Mouse (Mus musculus) intestine, embryonic 16.5 days (tissue): ENCODE data around the gene Mrpl43. TPM values are rescaled to one million over a fixed set of nuclear protein-coding genes. Genes with fewer than 3 reads are reported as not detected.
A peak's percentile ranks its signal among the peaks of the same experiment; 100 is the strongest.

ENCODE experiments used
- ATAC-seq: fragments of 200-750 bp; cut with Nextera tagmentation; 2 replicates; pipeline ENCODE4 v1.8.0; 2017; ENCODE audit warnings: moderate TSS enrichment, moderate library complexity
- H3K27ac ChIP-seq: fragments of 300-500 bp; sonication (generic); 2 replicates; pipeline ENCODE4 v1.5.1; 2014; ENCODE audit warnings: mild to moderate bottlenecking, low read length
- H3K27me3 ChIP-seq: fragments of 300-500 bp; sonication (generic); replicated peaks from 2 replicates; pipeline ENCODE4 v1.6.1; 2014; ENCODE audit warnings: low read length, control low read depth, mixed read lengths; ENCODE audit not compliant: control insufficient read depth, insufficient read depth
- H3K36me3 ChIP-seq: fragments of 300-500 bp; sonication (generic); 2 replicates; pipeline ENCODE4 v1.6.1; 2014; ENCODE audit warnings: low read length, control low read depth; ENCODE audit not compliant: control insufficient read depth, insufficient read depth
- H3K4me1 ChIP-seq: fragments of 300-500 bp; sonication (generic); 2 replicates; pipeline ENCODE4 v1.6.1; 2014; ENCODE audit warnings: low read length, control low read depth, mixed read lengths; ENCODE audit not compliant: control insufficient read depth, insufficient read depth
- H3K4me2 ChIP-seq: fragments of 300-500 bp; sonication (generic); 2 replicates; pipeline ENCODE4 v1.6.1; 2014; ENCODE audit warnings: low read depth, low read length, control low read depth
- H3K4me3 ChIP-seq: fragments of 300-500 bp; sonication (generic); 2 replicates; pipeline ENCODE4 v1.5.1; 2014; ENCODE audit warnings: mild to moderate bottlenecking, low read length
- H3K9ac ChIP-seq: fragments of 300-500 bp; sonication (generic); 2 replicates; pipeline ENCODE4 v1.6.1; 2014; ENCODE audit warnings: low read depth, low read length
- H3K9me3 ChIP-seq: fragments of 300-500 bp; sonication (generic); 2 replicates; pipeline ENCODE4 v1.6.1; 2016; ENCODE audit warnings: low read length, control low read depth; ENCODE audit not compliant: control insufficient read depth
- WGBS: fragments of 180-500 bp; shearing (Covaris S2); extraction: QIAGEN DNeasy Blood & Tissue Kit; methylation state at CpG from one replicate; pipeline ENCODE4 v1.1.7; 2014; 5-methylcytosine and 5-hydroxymethylcytosine counted together
- polyA plus RNA-seq: library from polyadenylated mRNA; unstranded; fragments of >200 nt; fragmentation: Nextera tagmentation; extraction: Ambion mirVana; gene quantifications from 2 replicates; pipeline ENCODE4 v1.2.1, GENCODE M21; 2015

Mrpl43 gene
- polyA plus RNA-seq, 1 experiment from 2014 or later: 76.4 TPM

GRCm38 (mm10) chr19:44987004-44987403 is 19.2 kb downstream of the Mrpl43 start:
- Histone ChIP-seq H3K27ac (peak overlapping the region; percentile 88), H3K4me2 (no peak overlapping the region), H3K27me3 (no peaks in the 10 kb centered on the region), H3K9ac (peak overlapping the region; percentile 37; the same call in 1 of the 2 replicates), H3K4me1 (peaks cover 28% of the 10 kb centered on the region), H3K4me3 (no peak overlapping the region), H3K9me3 (no peaks in the 10 kb centered on the region), H3K36me3 (no peaks in the 10 kb centered on the region)
- 64% methylated on average over 6 of the region's 6 CpGs for WGBS
- no peak for ATAC-seq

GRCm38 (mm10) chr19:44985159-44985988 is 20.9 kb downstream of the Mrpl43 start:
- peak; percentile 66 for ATAC-seq
- Histone ChIP-seq H3K4me2 (no peak overlapping the region), H3K27ac (peak overlapping the region; percentile 88), H3K9ac (no peak overlapping the region), H3K36me3 (peaks cover 8% of the 10 kb centered on the region; the same call in 1 of the 2 replicates), H3K9me3 (no peaks in the 10 kb centered on the region), H3K4me3 (no peak overlapping the region), H3K27me3 (no peaks in the 10 kb centered on the region), H3K4me1 (peaks cover 31% of the 10 kb centered on the region)
- WGBS: 44% methylated on average over 5 of the region's 5 CpGs

GRCm38 (mm10) chr19:44984420-44984819 is 21.8 kb downstream of the Mrpl43 start:
- no peaks in the 10 kb centered on the region for H3K27me3 ChIP-seq
- no peak overlapping the region for H3K4me3 ChIP-seq
- peaks cover 8% of the 10 kb centered on the region; the same call in 1 of the 2 replicates for H3K36me3 ChIP-seq
- peak overlapping the region; percentile 88 for H3K27ac ChIP-seq
- no peak for ATAC-seq
- H3K4me1 ChIP-seq: peaks cover 28% of the 10 kb centered on the region
- WGBS: 90% methylated on average over 4 of the region's 4 CpGs
- H3K4me2 ChIP-seq: no peak overlapping the region
- H3K9me3 ChIP-seq: no peaks in the 10 kb centered on the region
- H3K9ac ChIP-seq: no peak overlapping the region

DNA sequence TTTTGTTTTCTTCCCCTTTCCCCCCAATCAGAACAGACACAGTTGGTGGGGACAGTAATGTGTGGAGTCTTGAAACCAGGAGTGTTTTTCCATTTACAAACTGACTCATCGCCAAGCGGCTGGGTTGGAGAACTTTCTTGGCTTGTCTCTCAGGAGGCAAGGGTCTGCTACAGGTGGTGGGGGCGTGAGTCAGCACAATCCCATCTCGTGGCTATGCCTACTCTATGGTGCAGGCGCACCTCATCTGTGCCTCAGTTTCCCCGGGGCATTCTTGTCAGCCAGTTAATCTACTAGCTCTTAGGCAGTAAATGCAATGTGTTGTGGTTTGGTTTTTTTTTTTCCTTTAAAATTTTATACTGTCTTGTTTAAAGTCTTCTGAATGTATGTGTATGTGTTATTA is 22.9 kb downstream of the Mrpl43 start:
- Histone ChIP-seq H3K36me3 (peaks cover 10% of the 10 kb centered on the region; the same call in 1 of the 2 replicates), H3K9ac (no peak overlapping the region), H3K27me3 (no peaks in the 10 kb centered on the region), H3K4me3 (no peak overlapping the region), H3K4me2 (no peak overlapping the region), H3K4me1 (peaks cover 30% of the 10 kb centered on the region), H3K9me3 (no peaks in the 10 kb centered on the region), H3K27ac (peak overlapping the region; percentile 61)
- ATAC-seq: no peak
- WGBS: 83% methylated on average over 6 of the region's 6 CpGs

DNA sequence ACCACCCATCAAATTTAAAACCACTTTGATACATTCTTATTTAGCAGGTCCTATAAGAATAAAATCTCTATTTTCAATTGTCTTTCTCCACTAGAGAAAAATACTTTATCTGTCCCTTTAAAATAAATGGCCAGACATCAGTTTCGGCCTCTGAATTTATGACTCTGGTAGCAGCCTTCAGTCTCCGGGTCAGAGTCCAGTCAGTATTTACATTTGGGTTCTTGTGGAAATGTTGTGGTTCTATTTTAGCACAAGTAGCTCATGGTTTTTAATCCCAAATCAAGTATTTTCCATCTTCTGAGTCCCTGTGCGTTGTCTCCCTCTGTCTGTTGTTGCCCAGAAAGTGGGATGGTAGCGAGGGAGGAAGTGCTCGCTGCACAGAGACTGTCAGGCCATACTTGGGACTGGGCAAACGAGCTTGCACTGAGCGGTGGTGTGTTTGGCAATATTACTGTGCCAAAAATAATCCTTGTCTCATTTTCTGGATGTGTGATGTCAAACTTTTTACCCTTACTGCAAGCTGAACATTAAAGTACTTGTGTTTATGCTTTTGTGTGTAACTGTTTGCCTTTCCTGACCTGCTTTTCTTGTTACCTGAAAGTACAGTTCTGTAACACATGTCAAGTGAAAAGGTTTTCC is 23.6 kb downstream of the Mrpl43 start:
- Histone ChIP-seq H3K9ac (peak overlapping the region; percentile 25; the same call in 1 of the 2 replicates), H3K4me1 (peaks cover 23% of the 10 kb centered on the region), H3K4me3 (peak overlapping the region; percentile 6), H3K4me2 (peak overlapping the region; percentile 46), H3K27me3 (no peaks in the 10 kb centered on the region), H3K36me3 (peaks cover 15% of the 10 kb centered on the region; the same call in 1 of the 2 replicates), H3K9me3 (no peaks in the 10 kb centered on the region), H3K27ac (peak overlapping the region; percentile 91)
- no peak for ATAC-seq
- WGBS: 60% methylated on average over 7 of the region's 7 CpGs

DNA sequence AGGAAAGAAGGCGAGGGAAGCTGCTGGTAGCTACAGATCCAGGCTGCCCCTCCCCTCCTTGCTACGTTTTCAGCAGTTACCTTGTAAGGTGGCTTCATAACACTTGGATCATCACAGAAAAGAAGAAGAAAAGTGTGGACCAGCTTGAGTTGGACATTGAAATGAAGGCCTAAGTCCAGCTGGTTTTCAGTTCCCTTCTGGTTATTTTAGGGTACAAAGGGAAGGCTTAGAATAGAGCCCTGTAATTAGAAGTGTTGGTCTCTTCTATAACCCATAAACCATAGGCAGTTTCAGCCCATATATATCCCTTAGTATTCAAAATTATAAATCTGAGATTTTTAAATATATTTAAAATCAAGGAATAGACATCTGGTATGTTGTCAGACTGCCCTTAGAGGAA is 25.5 kb downstream of the Mrpl43 start:
- 77% methylated on average over 2 of the region's 2 CpGs for WGBS
- H3K27ac ChIP-seq: no peak overlapping the region
- no peaks in the 10 kb centered on the region for H3K27me3 ChIP-seq
- ATAC-seq: no peak
- H3K9me3 ChIP-seq: no peaks in the 10 kb centered on the region
- H3K4me2 ChIP-seq: no peak overlapping the region
- peaks cover 19% of the 10 kb centered on the region; the same call in 1 of the 2 replicates for H3K36me3 ChIP-seq
- no peak overlapping the region for H3K9ac ChIP-seq
- peaks cover 14% of the 10 kb centered on the region for H3K4me1 ChIP-seq
- H3K4me3 ChIP-seq: no peak overlapping the region

DNA sequence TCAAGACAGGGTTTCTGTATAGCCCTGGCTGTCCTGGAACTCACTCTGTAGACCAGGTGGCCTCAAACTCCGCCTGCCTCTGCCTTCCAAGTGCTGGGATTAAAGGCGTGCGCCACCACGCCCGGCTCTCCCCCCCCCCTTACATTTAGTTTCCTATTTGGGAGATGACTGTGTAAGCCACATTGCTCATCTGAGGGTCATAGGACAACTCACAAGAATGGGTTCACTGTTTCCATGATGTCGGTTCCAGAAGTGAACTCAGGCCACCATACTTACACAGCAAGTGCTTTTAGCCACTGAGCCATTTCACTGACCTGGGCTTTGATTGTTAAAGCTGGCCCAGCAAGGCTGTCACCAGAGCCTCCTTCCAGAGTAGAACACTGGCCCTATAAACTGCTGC is 29.1 kb downstream of the Mrpl43 start:
- 77% methylated on average over 6 of the region's 6 CpGs for WGBS
- Histone ChIP-seq H3K36me3 (peaks cover 27% of the 10 kb centered on the region; the same call in 1 of the 2 replicates), H3K4me3 (no peak overlapping the region), H3K4me1 (peaks cover 6% of the 10 kb centered on the region; the same call in 1 of the 2 replicates), H3K9me3 (no peaks in the 10 kb centered on the region), H3K4me2 (no peak overlapping the region), H3K27me3 (no peaks in the 10 kb centered on the region), H3K9ac (no peak overlapping the region), H3K27ac (no peak overlapping the region)
- 0 out of 2 replicates have a peak, but pooled peaks have one; percentile 23 for ATAC-seq

- peaks cover 6% of the 10 kb centered on the region; the same call in 1 of the 2 replicates for H3K4me1 ChIP-seq
- H3K4me3 ChIP-seq: no peak overlapping the region
- H3K9ac ChIP-seq: no peak overlapping the region
- no peaks in the 10 kb centered on the region for H3K27me3 ChIP-seq
- no peak overlapping the region for H3K27ac ChIP-seq
- peaks cover 28% of the 10 kb centered on the region; the same call in 1 of the 2 replicates for H3K36me3 ChIP-seq
- ATAC-seq: 0 out of 2 replicates have a peak, but pooled peaks have one; percentile 42
- H3K9me3 ChIP-seq: no peaks in the 10 kb centered on the region
- 67% methylated on average over 6 of the region's 6 CpGs for WGBS
- no peak overlapping the region for H3K4me2 ChIP-seq
These were observed 29.6 kb downstream of the Mrpl43 start for GRCm38 (mm10) chr19:44976636-44977035.

DNA sequence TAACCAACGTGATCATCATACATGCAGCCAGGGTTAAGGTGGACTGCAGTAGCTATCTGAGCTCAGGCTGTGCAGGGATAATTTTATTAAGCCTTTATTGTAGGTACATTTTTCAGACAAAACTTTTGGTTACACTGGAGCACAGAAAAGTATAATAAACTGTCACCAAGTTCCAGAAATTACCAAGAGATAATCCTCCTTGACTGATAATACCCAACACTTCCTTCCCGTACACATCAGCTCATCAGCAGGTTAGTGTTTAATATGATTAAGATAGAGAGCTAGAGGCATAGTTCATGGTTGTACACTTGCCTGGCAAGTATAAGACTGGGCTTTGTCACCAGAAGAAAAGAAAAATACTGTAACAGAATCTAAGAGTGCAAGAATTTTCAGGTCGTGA is 37.9 kb downstream of the Mrpl43 start:
- ATAC-seq: no peak
- WGBS: 80% methylated on average over 3 of the region's 3 CpGs

More for the DNA sequence above, 37.9 kb downstream of the Mrpl43 start:
- Histone ChIP-seq H3K4me1 (no peaks in the 10 kb centered on the region), H3K4me3 (no peak overlapping the region), H3K27me3 (no peaks in the 10 kb centered on the region), H3K4me2 (no peak overlapping the region), H3K27ac (no peak overlapping the region), H3K36me3 (peaks cover 27% of the 10 kb centered on the region), H3K9me3 (no peaks in the 10 kb centered on the region), H3K9ac (no peak overlapping the region)
